Mouse (Mus musculus): ENCODE results near the gene Slc34a1. TPM values are rescaled to one million over a fixed set of nuclear protein-coding genes. Genes with fewer than 3 reads are reported as not detected.

Slc34a1 gene
- not detected in 2 replicates for polyA plus RNA-seq (2016; fragmentation: Nextera tagmentation; extraction: Ambion mirVana)

DNA sequence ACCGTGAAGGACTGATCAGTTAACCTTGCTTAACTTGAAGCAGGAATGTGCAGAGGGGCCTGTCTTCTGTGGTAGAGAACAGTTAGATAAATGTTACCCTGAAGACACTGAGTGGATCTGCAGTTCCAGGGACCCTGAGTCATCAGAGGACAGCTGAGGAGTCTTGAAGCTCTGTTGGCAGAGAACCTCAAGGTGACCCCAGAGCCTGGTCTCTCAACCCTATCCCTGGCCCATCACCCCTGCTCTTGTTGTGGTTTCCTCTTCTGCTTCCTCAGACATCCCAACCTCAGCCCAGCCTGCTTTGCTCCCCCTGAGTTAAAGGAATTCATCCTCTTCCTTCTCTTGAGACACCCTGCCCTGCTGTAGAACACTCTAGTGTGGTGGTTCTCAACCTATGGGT, at the start of gene Slc34a1:
Slc34a1 (plus strand) TSS at position 100 of the 400 bp plus-strand sequence.
- DNase-seq (ENCODE audit: low spot score) = no peak
- Histone ChIP-seq H3K36me3 (no peaks in the 10 kb centered on the region), H3K27ac (replicated peaks) (no peak within 1 kb of the TSS), H3K4me3 (no peak within 1 kb of the TSS), H3K9me3 (replicated peaks) (no peaks in the 10 kb centered on the region), H3K4me1 (peaks cover 7% of the 10 kb centered on the region; the same call in 1 of the 2 replicates), H3K27me3 (ENCODE audit: low read depth, poor library complexity, severe bottlenecking) (peaks cover 16% of the 10 kb centered on the region)
- 87% methylated on average over 1 of the region's 1 CpGs for WGBS

DNA sequence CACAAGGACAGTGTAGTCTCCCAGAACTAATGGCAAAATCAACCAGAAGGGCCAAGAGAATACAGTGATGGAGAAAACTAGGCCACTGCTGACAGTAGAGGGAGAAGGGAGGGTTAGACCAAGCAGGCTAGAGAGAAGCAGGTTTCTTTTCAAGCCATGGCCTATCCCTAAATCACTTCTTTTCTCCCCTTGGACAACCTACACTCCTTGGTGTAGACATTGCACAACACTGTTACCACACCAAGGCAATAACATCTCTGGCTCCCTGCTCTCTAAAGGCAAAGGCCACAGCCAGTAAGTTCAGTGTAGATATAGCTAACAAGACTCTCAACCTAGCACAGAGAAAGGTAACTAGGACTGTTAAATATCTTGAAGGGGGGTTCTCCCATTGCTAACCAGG, 36.8 kb upstream of the Slc34a1 start:
- no peaks in the 10 kb centered on the region for H3K27me3 ChIP-seq (ENCODE audit: low read depth, poor library complexity, severe bottlenecking)
- H3K27ac ChIP-seq (replicated peaks) = no peak overlapping the region
- H3K4me3 ChIP-seq = peak overlapping the region; percentile 97
- peaks cover 25% of the 10 kb centered on the region for H3K4me1 ChIP-seq
- H3K9me3 ChIP-seq (replicated peaks) = no peaks in the 10 kb centered on the region
- peaks cover 51% of the 10 kb centered on the region for H3K36me3 ChIP-seq
- DNase-seq (ENCODE audit: low spot score) = no peak

DNA sequence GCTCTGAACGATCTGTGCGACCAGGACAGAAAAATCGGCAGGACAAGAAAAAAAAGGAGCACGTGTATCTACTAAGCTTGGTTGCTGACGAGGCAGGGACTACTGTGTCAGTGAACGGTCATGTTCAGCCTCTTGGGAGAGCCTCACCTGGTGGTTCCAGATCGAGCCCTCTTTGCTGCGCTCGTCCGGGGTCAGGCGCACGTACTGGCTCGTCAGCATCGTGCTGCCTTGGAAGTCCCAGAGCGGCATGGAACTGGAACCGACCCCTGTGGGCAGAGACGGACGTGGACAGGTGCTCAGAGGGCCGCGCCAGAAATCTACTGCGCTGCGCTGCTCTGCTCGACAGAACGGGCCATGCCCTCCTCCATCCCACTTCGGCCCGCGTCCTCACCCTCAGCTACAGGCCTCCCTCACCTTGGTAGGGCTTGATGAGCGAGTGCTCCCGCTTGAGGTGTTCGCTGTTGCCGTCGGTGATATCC, 36.0 kb upstream of the Slc34a1 start:
- peaks cover 25% of the 10 kb centered on the region for H3K4me1 ChIP-seq
- H3K4me3 ChIP-seq = peak overlapping the region; percentile 97
- 1% methylated on average over 32 of the region's 32 CpGs for WGBS
- H3K9me3 ChIP-seq (replicated peaks) = no peaks in the 10 kb centered on the region
- no peaks in the 10 kb centered on the region for H3K27me3 ChIP-seq (ENCODE audit: low read depth, poor library complexity, severe bottlenecking)
- DNase-seq (ENCODE audit: low spot score) = no peak
- H3K36me3 ChIP-seq = peaks cover 42% of the 10 kb centered on the region
- H3K27ac ChIP-seq (replicated peaks) = peak overlapping the region; percentile 93

DNA sequence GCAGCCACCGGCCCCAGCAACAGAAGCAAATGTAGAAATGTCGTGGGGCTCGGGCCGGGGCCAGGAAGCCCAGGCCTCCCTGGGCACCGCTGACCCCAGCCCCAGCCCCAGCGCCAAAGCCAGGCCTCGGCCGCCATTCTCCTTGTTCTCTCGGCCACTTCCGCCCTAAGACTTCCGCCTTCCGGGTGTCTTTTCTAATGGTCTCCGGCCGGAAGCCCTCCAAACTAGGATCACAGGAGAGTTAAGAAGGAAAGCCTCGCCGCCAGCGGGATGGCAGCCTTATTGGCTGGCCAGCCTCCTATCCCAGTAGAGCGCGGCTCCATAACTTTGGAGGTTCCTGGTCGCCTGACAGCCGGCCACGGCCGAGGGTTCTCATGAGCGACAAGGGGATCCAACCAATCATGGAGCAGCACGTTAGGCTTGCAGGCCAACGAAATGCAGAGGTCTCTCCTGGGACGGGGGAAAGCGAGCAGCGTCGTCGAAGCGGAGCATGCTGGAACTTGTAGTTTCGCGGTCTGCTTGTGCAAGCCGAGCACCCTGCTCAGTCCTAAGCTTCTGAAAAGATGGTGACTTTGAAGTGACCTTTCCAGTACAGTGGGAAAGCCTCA, 35.4 kb upstream of the Slc34a1 start, which contains the start of gene Lman2:
Lman2 (minus strand) TSS at position 331 of the 608 bp plus-strand sequence.
- H3K9me3 ChIP-seq (replicated peaks) = no peaks in the 10 kb centered on the region
- no peaks in the 10 kb centered on the region for H3K27me3 ChIP-seq (ENCODE audit: low read depth, poor library complexity, severe bottlenecking)
- peaks cover 25% of the 10 kb centered on the region for H3K4me1 ChIP-seq
- H3K27ac ChIP-seq (replicated peaks) = peak within 1 kb of the TSS; percentile 93
- peaks cover 37% of the 10 kb centered on the region for H3K36me3 ChIP-seq
- peak; percentile 97 for DNase-seq (ENCODE audit: low spot score)
- WGBS = under 1% methylated on average over 35 of the region's 35 CpGs
- H3K4me3 ChIP-seq = peak within 1 kb of the TSS; percentile 97

DNA sequence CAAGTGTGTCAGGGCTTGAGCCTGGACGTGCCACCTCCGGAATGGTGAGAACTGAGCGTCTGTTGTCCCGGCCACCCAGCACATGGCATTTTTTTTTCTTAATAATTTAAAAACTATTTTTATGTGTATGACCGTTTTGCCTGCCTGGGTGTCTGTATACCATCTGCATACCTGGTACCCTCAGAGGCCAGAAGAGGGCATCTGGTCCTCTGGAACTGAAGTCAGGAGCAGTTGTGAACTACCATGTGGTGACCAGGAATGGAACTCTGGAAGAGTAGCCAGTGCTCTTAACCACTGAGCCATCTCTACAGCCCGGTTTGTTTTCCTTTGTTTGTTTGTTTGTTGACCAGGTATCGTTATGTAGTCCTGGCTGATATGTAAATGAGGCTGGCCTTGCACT, 29.6 kb upstream of the Slc34a1 start:
- peaks cover 11% of the 10 kb centered on the region for H3K27me3 ChIP-seq (ENCODE audit: low read depth, poor library complexity, severe bottlenecking)
- H3K4me3 ChIP-seq = no peak overlapping the region
- no peak overlapping the region for H3K27ac ChIP-seq (replicated peaks)
- no peak for DNase-seq (ENCODE audit: low spot score)
- H3K36me3 ChIP-seq = no peaks in the 10 kb centered on the region
- H3K9me3 ChIP-seq (replicated peaks) = no peaks in the 10 kb centered on the region
- no peaks in the 10 kb centered on the region for H3K4me1 ChIP-seq
- WGBS = 79% methylated on average over 7 of the region's 7 CpGs

DNA sequence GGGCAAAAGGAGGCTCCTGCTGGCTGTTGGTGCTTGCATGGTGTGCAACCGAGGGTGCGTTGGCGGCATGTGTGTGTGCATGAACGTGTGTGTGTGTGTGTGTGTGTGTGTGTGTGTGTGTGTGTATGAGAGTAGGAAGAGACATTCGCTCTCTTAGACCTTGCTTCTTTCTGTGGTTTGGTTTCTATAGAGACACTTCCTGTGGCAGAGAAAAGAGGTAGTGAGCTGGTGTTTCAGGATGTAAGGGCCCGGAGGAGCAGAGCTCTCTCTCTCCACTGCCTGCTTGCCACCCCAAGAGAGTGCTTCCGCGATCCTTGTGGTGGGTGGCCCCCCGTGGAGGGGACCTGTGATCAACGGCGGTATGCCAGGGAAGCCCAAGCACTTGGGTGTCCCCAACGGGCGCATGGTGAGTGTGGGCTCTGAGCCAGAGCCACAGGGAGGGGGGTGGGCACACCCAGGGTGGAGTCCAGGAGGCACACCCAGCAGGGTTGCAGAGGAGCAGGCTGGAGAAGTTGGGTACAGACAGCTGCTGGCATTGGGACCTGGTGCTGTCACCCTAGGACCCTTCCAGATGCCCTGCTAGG, 28.4 kb upstream of the Slc34a1 start, which contains the start of gene Rgs14:
Rgs14 (plus strand) TSS at position 202 of the 584 bp plus-strand sequence.
- H3K36me3 ChIP-seq = no peaks in the 10 kb centered on the region
- WGBS = 61% methylated on average over 13 of the region's 13 CpGs
- no peak for DNase-seq (ENCODE audit: low spot score)
- H3K4me3 ChIP-seq = no peak within 1 kb of the TSS
- H3K9me3 ChIP-seq (replicated peaks) = no peaks in the 10 kb centered on the region
- no peaks in the 10 kb centered on the region for H3K4me1 ChIP-seq
- no peak within 1 kb of the TSS; the same call in 1 of the 2 replicates for H3K27ac ChIP-seq (replicated peaks)
- H3K27me3 ChIP-seq (ENCODE audit: low read depth, poor library complexity, severe bottlenecking) = peaks cover 16% of the 10 kb centered on the region

DNA sequence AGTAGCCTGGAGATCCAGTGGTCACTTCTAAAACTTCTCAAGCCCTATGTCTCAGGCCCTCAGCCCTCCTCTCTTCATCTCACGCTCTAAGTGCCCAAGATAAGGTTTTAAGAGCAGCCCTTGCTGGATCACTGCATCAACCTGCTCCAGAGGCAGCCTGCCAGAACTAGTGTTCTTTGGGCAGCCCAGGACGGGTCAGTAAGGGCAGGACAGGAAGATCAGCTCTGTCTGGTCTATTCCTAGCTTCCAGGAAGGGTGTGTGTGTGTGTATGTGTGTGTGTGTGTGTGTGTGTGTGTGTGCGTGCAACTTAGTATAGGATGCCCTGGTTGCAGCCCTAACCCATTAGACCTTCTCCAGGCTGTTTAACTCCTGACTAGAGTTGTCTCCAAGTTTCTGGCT, 27.8 kb upstream of the Slc34a1 start:
- WGBS = 62% methylated on average over 3 of the region's 3 CpGs
- no peak for DNase-seq (ENCODE audit: low spot score)
- peaks cover 18% of the 10 kb centered on the region for H3K27me3 ChIP-seq (ENCODE audit: low read depth, poor library complexity, severe bottlenecking)

DNA sequence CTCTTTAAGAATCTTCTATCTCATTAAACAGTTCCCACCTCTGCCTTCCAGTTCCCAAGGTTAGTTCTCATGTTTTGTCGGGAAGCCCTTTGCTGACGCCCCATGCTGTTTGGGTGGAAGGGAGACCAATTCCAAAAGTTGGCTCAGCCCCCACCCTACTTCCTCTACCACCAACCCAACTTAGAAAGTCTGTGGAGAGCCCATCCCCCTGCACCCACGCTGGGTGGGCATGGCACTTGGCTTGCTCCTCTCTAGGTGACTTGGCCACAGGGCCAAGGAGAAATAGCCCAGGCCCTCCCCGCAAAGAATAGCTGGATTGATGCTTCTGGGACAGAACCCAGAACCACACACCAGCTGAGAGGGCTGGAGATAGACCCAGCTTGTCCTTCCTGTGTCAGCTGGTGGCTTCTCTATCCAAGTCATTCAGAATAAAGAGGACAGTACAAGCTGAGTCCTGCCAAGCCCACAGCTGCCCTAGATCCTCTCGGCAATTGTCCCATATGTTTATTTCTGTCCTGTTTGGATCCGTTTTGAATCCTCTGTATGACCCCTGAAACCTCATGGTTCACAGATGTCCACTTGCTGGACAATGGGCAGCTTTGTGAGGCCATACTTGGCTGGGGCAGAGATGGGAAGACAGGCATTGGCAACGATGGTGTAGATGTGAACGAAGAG, 26.8 kb upstream of the Slc34a1 start:
- Histone ChIP-seq H3K27me3 (ENCODE audit: low read depth, poor library complexity, severe bottlenecking) (peaks cover 21% of the 10 kb centered on the region), H3K9me3 (replicated peaks) (no peaks in the 10 kb centered on the region), H3K27ac (replicated peaks) (no peak overlapping the region), H3K4me3 (no peak overlapping the region), H3K4me1 (no peaks in the 10 kb centered on the region), H3K36me3 (no peaks in the 10 kb centered on the region)
- 79% methylated on average over 8 of the region's 8 CpGs for WGBS
- DNase-seq (ENCODE audit: low spot score) = no peak

More for the DNA sequence above, 27.8 kb upstream of the Slc34a1 start:
- H3K36me3 ChIP-seq = no peaks in the 10 kb centered on the region
- no peaks in the 10 kb centered on the region for H3K9me3 ChIP-seq (replicated peaks)
- no peak overlapping the region for H3K4me3 ChIP-seq
- no peak overlapping the region; the same call in 1 of the 2 replicates for H3K27ac ChIP-seq (replicated peaks)
- no peaks in the 10 kb centered on the region for H3K4me1 ChIP-seq

DNA sequence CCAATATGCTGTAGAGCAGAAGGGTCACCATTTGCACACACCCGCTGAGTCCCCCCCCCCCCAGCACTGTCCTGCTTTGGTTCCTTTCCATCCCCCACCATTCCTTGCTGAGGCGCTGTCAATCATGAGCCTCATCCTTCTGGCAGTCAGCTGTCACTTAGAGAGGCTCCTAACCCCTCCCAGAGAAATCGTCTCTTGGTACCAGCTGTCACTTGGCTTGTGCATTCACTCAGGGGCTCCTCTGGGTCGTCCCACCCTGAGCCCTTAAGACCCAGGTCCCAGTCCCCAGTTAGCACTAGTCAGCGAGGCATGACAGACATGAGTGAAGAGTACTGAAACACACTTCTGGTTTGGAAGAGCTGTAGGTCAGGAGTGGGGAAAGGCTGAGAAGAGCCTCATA, 26.2 kb upstream of the Slc34a1 start:
- no peak overlapping the region for H3K4me3 ChIP-seq
- no peaks in the 10 kb centered on the region for H3K9me3 ChIP-seq (replicated peaks)
- H3K27ac ChIP-seq (replicated peaks) = no peak overlapping the region
- no peaks in the 10 kb centered on the region for H3K4me1 ChIP-seq
- 61% methylated on average over 5 of the region's 5 CpGs for WGBS
- no peaks in the 10 kb centered on the region for H3K36me3 ChIP-seq
- no peak for DNase-seq (ENCODE audit: low spot score)
- H3K27me3 ChIP-seq (ENCODE audit: low read depth, poor library complexity, severe bottlenecking) = peaks cover 21% of the 10 kb centered on the region

DNA sequence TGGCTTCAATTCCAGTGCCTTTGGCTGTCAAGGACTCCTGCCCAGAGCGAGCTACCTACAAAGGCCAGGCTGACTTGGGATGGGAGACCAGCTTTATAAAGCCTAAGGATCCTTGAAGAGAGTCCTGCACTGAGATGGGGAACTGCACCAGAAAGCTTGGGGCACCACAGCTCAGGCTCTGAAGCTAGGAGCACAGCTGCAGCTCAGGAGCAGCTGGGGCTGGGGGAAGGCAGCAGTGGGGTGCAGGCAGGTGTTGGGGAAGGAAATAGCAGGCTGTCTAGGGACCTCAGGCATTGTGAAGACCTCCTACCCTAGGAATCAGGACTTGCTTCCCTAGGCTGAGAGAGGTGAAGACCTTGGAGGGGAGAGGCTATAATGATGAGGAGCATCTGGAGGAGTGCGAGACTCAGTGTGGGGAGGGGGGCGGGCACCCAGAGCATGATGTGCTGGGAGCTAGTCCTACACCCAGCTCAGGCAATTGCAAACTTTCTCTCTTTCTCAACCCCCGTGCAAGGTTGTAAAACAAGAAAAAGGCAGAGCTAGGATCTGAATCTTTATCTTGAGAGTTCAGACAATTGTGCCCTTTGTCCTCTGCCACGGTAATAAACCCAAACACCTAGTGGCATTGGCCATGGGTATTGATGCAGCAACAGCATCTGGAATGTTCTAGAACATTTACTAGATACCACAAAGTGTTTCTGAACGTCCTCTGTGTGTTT, 23.6 kb upstream of the Slc34a1 start:
- Histone ChIP-seq H3K36me3 (no peaks in the 10 kb centered on the region), H3K9me3 (replicated peaks) (no peaks in the 10 kb centered on the region), H3K4me1 (peaks cover 11% of the 10 kb centered on the region), H3K4me3 (no peak overlapping the region), H3K27me3 (ENCODE audit: low read depth, poor library complexity, severe bottlenecking) (peaks cover 45% of the 10 kb centered on the region), H3K27ac (replicated peaks) (no peak overlapping the region)
- no peak for DNase-seq (ENCODE audit: low spot score)
- 76% methylated on average over 6 of the region's 6 CpGs for WGBS

DNA sequence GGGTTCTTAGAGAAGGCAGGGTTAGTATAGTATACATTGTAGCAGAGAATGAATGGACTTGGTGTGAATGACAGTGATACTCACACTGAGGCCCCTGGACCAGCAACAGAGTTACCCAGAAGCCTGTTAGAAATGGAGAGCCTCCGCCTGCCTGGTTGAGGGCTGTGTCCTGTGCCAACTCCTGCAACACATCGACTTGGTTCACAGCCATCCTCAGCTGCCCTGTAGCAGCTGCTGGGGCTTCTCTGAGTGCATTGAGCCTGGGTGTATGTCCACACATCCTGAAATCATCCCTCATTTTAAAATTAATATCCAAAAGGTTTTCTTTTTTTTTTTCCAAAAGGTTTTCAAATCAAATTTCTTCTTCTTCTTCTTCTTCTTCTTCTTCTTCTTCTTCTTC, 22.1 kb upstream of the Slc34a1 start:
- 74% methylated on average over 2 of the region's 2 CpGs for WGBS
- no peak for DNase-seq (ENCODE audit: low spot score)
- no peaks in the 10 kb centered on the region for H3K36me3 ChIP-seq
- peaks cover 14% of the 10 kb centered on the region for H3K4me1 ChIP-seq
- no peaks in the 10 kb centered on the region for H3K9me3 ChIP-seq (replicated peaks)
- H3K27ac ChIP-seq (replicated peaks) = no peak overlapping the region
- H3K27me3 ChIP-seq (ENCODE audit: low read depth, poor library complexity, severe bottlenecking) = peaks cover 59% of the 10 kb centered on the region
- no peak overlapping the region for H3K4me3 ChIP-seq

DNA sequence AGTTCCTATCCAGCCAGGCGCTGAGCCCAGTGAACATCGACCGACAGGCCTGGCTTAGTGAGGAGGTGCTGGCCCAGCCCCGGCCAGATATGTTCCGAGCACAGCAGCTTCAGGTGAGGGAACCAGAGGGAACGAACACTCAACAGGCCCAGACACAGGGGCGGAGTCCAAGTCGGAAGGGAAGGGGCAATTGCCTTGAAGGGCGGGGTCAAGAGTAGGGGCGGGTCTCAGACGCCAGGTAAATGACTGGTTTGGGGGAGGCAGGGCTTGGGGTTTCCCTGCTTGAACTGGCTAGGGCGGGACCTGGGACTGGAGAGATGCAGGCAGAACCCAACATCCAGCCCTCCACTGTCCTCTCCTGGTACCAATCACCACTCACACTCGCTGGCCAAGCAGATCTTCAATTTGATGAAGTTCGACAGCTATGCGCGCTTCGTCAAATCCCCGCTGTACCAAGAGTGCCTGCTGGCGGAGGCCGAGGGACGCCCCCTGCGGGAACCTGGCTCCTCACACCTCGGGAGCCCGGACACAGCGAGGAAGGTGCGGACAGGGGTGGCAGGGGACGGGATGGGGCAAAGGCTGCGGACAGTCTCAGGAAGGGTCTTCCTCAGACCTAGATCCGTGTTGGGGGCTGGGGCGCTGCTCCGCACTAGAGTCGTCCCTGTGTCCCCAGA, 18.9 kb upstream of the Slc34a1 start:
- peaks cover 67% of the 10 kb centered on the region for H3K27me3 ChIP-seq (ENCODE audit: low read depth, poor library complexity, severe bottlenecking)
- DNase-seq (ENCODE audit: low spot score) = peak; percentile 24
- peaks cover 14% of the 10 kb centered on the region for H3K4me1 ChIP-seq
- no peaks in the 10 kb centered on the region for H3K36me3 ChIP-seq
- H3K27ac ChIP-seq (replicated peaks) = no peak overlapping the region
- peak overlapping the region; percentile 32 for H3K4me3 ChIP-seq
- 6% methylated on average over 32 of the region's 32 CpGs for WGBS
- no peaks in the 10 kb centered on the region for H3K9me3 ChIP-seq (replicated peaks)
